Mouse (Mus musculus) regulatory T cell (primary cell): Measurements from ENCODE around the gene Ppp6r3.
"Not testable (repeated sequence)": the region's sequence is repeated elsewhere in the genome, so short reads cannot be mapped to it uniquely, and the experiment has no call there.

Experiments used
- in situ Hi-C: fragments of 300-600 bp; cut with MboI, MseI; formaldehyde crosslinking; loops from one replicate; pipeline ENCODE4 v1.15.1; 2025; ENCODE audit warnings: high pct_unique_total_duplicates

The Ppp6r3 gene

GRCm38 (mm10) chr19:3575632-3576384 is at the start of gene Ppp6r3:
Gene Ppp6r3 (minus strand): TSS chr19:3575749.
- in situ Hi-C loops = no loop called here

GRCm38 (mm10) chr19:3625111-3625510 is 49.6 kb upstream of the Ppp6r3 start:
- in situ Hi-C loops = loop anchor here (5.0 kb wide), 1 partner anchor 92 kb away; no protein-coding TSS in a partner anchor

GRCm38 (mm10) chr19:3623824-3624223 is 48.3 kb upstream of the Ppp6r3 start:
- in situ Hi-C loops = no loop called here

GRCm38 (mm10) chr19:3623294-3623693 is 47.7 kb upstream of the Ppp6r3 start:
- in situ Hi-C loops = no loop called here

GRCm38 (mm10) chr19:3620871-3621270 is 45.3 kb upstream of the Ppp6r3 start:
- in situ Hi-C loops = no loop called here

- in situ Hi-C loops = no loop called here
Measured at GRCm38 (mm10) chr19:3619359-3619758, 43.8 kb upstream of the Ppp6r3 start.

GRCm38 (mm10) chr19:3613991-3614390 is 38.4 kb upstream of the Ppp6r3 start:
- in situ Hi-C loops = no loop called here

- in situ Hi-C loops = no loop called here
Measured at GRCm38 (mm10) chr19:3612534-3613273, 37.2 kb upstream of the Ppp6r3 start.

GRCm38 (mm10) chr19:3611730-3612129 is 36.2 kb upstream of the Ppp6r3 start:
- in situ Hi-C loops = no loop called here

GRCm38 (mm10) chr19:3610886-3611285 is 35.3 kb upstream of the Ppp6r3 start:
- in situ Hi-C loops = no loop called here

GRCm38 (mm10) chr19:3609826-3610225 is 34.3 kb upstream of the Ppp6r3 start:
- in situ Hi-C loops = no loop called here

- in situ Hi-C loops = no loop called here
Measured at GRCm38 (mm10) chr19:3594316-3594715, 18.8 kb upstream of the Ppp6r3 start.

GRCm38 (mm10) chr19:3593379-3594055 is 18.0 kb upstream of the Ppp6r3 start:
- in situ Hi-C loops = no loop called here

GRCm38 (mm10) chr19:3589968-3590367 is 14.4 kb upstream of the Ppp6r3 start:
- in situ Hi-C loops = no loop called here

GRCm38 (mm10) chr19:3589547-3589946 is 14.0 kb upstream of the Ppp6r3 start:
- in situ Hi-C loops = no loop called here

GRCm38 (mm10) chr19:3587729-3588128 is 12.2 kb upstream of the Ppp6r3 start:
- in situ Hi-C loops = not testable (repeated sequence)

GRCm38 (mm10) chr19:3586540-3586939 is 11.0 kb upstream of the Ppp6r3 start:
- in situ Hi-C loops = no loop called here

- in situ Hi-C loops = no loop called here
Measured at GRCm38 (mm10) chr19:3586026-3586425, 10.5 kb upstream of the Ppp6r3 start.

GRCm38 (mm10) chr19:3581326-3581725 is 5.8 kb upstream of the Ppp6r3 start:
- in situ Hi-C loops = loop anchor here (5.0 kb wide), 1 partner anchor 86 kb away; no protein-coding TSS in a partner anchor

- in situ Hi-C loops = no loop called here
Measured at GRCm38 (mm10) chr19:3577911-3578290, 2.4 kb upstream of the Ppp6r3 start.

- in situ Hi-C loops = no loop called here
Measured at GRCm38 (mm10) chr19:3577265-3577910, 1.8 kb upstream of the Ppp6r3 start.
